ENCODE assay signal across 30 mouse cellular contexts in genomic region chr12:106952621-106953020, GRCm38 (mm10).
DNase-seq lines count a peak whose midpoint lies in the region; ATAC-seq and TF ChIP-seq lines count a peak whose summit lies in the region.
"Had no signal": no experiment of that assay in that cellular context is flagged by ENCODE, and none has a peak within 500 bp of the region (broad histone marks: within the 10 kb centered on the region; RNA-seq: fewer than 3 reads in every experiment).

No protein-coding gene starts in this region.

- 80% methylated on average over 11 of the region's 11 CpGs for WGBS in forebrain, embryonic 14.5 days
- 90% methylated on average over 11 of the region's 11 CpGs for WGBS in forebrain, embryonic 11.5 days
- 52% methylated on average over 11 of the region's 11 CpGs for whole genome bisulfite sequencing in midbrain, embryonic 15.5 days

- H3K4me3 ChIP-seq in forebrain, embryonic 14.5 days (ENCODE audit: low read depth, low read length): no peak overlapping the region
- no peak overlapping the region for H3K4me3 ChIP-seq in forebrain, embryonic 11.5 days (ENCODE audit: low read depth, low read length)
- H3K4me3 ChIP-seq in layer of hippocampus, adult 2 months: no peak overlapping the region; the same call in 1 of the 2 replicates
- H3K4me3 ChIP-seq in midbrain, embryonic 15.5 days: no peak overlapping the region
- H3K4me3 ChIP-seq: gastrocnemius, adult 2 months; liver, embryonic 12.5 days; myocyte; neural tube, embryonic 12.5 days had no signal

- 0 out of 2 replicates have a peak overlapping the region, but pooled peaks have one; percentile 5 for H3K27ac ChIP-seq in forebrain, embryonic 14.5 days (ENCODE audit: low read depth, low read length)
- no peak overlapping the region for H3K27ac ChIP-seq in forebrain, embryonic 11.5 days (ENCODE audit: low read depth, low read length)
- H3K27ac ChIP-seq in layer of hippocampus, adult 2 months: peak overlapping the region; percentile 57
- H3K27ac ChIP-seq in midbrain, embryonic 15.5 days: 0 out of 2 replicates have a peak overlapping the region, but pooled peaks have one; percentile 16
- H3K27ac ChIP-seq: gastrocnemius, adult 2 months; liver, embryonic 12.5 days; macrophage; neural tube, embryonic 12.5 days had no signal

- TF ChIP-seq POLR2A in brain, embryonic 14.5 days (IDR thresholded peaks at IDR 0.05; ENCODE audit: borderline replicate concordance, extremely low read depth, insufficient read depth, insufficient read length, poor library complexity, severe bottlenecking): no peak

- H3K4me2 ChIP-seq in forebrain, embryonic 14.5 days (ENCODE audit: low read length): no peak overlapping the region
- no peak overlapping the region for H3K4me2 ChIP-seq in forebrain, embryonic 11.5 days (ENCODE audit: low read depth, low read length, severe bottlenecking)
- H3K4me2 ChIP-seq in midbrain, embryonic 15.5 days: no peak overlapping the region
- H3K4me2 ChIP-seq: heart, embryonic 11.5 days; liver, embryonic 12.5 days; neural tube, embryonic 12.5 days had no signal

- peaks cover 30% of the 10 kb centered on the region for H3K4me1 ChIP-seq in forebrain, embryonic 14.5 days (ENCODE audit: control insufficient read depth, insufficient read depth, low read length)
- H3K4me1 ChIP-seq in forebrain, embryonic 11.5 days (replicated peaks; ENCODE audit: control insufficient read depth, insufficient read depth, low read length): no peaks in the 10 kb centered on the region
- peaks cover 42% of the 10 kb centered on the region for H3K4me1 ChIP-seq in midbrain, embryonic 15.5 days
- H3K4me1 ChIP-seq: liver, embryonic 12.5 days had no signal

- no peaks in the 10 kb centered on the region for H3K9me3 ChIP-seq in forebrain, embryonic 14.5 days (replicated peaks; ENCODE audit: control insufficient read depth, low read length)
- H3K9me3 ChIP-seq in forebrain, embryonic 11.5 days (ENCODE audit: control insufficient read depth, low read length): no peaks in the 10 kb centered on the region; the same call in 1 of the 2 replicates
- H3K9me3 ChIP-seq in midbrain, embryonic 15.5 days: no peaks in the 10 kb centered on the region
- H3K9me3 ChIP-seq: liver, embryonic 12.5 days; neural tube, embryonic 12.5 days had no signal

- no peaks in the 10 kb centered on the region for H3K27me3 ChIP-seq in forebrain, embryonic 14.5 days (replicated peaks; ENCODE audit: control insufficient read depth, insufficient read depth, low read length)
- no peaks in the 10 kb centered on the region for H3K27me3 ChIP-seq in forebrain, embryonic 11.5 days (ENCODE audit: control insufficient read depth, insufficient read depth, low read length)
- no peaks in the 10 kb centered on the region for H3K27me3 ChIP-seq in midbrain, embryonic 15.5 days (replicated peaks)
- H3K27me3 ChIP-seq: liver, embryonic 12.5 days; neural tube, embryonic 12.5 days; Patski had no signal

- DNase-seq in forebrain, embryonic 14.5 days (ENCODE audit: low spot score): peak; percentile 55
- DNase-seq in forebrain, embryonic 11.5 days (ENCODE audit: low spot score): no peak
- DNase-seq in layer of hippocampus, adult 2 months (ENCODE audit: low spot score in 2 of 2): peak in 1 of 2 experiments; percentile 10
- DNase-seq in layer of hippocampus, postnatal 10 days (ENCODE audit: low spot score in 2 of 2): no peak
- DNase-seq in brain, embryonic 14.5 days (ENCODE audit: low read depth): peak; percentile 72
- DNase-seq in B cell, adult 2 months: no peak
- DNase-seq: adrenal gland, postnatal 25 days; cerebellum, adult 2 months; cerebellum, postnatal 25 days; gastrocnemius, adult 2 months; gastrocnemius, postnatal 36 days; heart, adult 18-20 months; heart, postnatal 4 days; kidney, adult 11 months; kidney, postnatal 14 days; layer of hippocampus, postnatal 36 days; left cerebral cortex, postnatal 4 days; liver, postnatal 0 days; lung, postnatal 10 days; right cerebral cortex, adult 18-20 months; spleen, adult 18-20 months; thymus, postnatal 14 days had no signal

- H3K9ac ChIP-seq in forebrain, embryonic 14.5 days (ENCODE audit: low read length): no peak overlapping the region
- H3K9ac ChIP-seq in forebrain, embryonic 11.5 days (ENCODE audit: low read length): no peak overlapping the region
- H3K9ac ChIP-seq in midbrain, embryonic 15.5 days: no peak overlapping the region
- H3K9ac ChIP-seq: liver, embryonic 12.5 days; liver, postnatal 0 days; neural tube, embryonic 12.5 days had no signal

- ATAC-seq in forebrain, embryonic 14.5 days: no peak
- no peak for ATAC-seq in forebrain, embryonic 11.5 days (replicated peaks; ENCODE audit: low FRiP score)
- no peak for ATAC-seq in midbrain, embryonic 15.5 days (replicated peaks)
- no peak for ATAC-seq in monocyte, adult 5-6 weeks (replicated peaks; ENCODE audit: insufficient number of reproducible peaks, low FRiP score, low TSS enrichment, poor library complexity, severe bottlenecking)
- ATAC-seq: liver, embryonic 12.5 days; liver, postnatal 0 days; Patski had no signal

- no peaks in the 10 kb centered on the region for H3K36me3 ChIP-seq in forebrain, embryonic 14.5 days (ENCODE audit: control insufficient read depth, insufficient read depth, low read length)
- H3K36me3 ChIP-seq in forebrain, embryonic 11.5 days (ENCODE audit: control insufficient read depth, insufficient read depth, low read length): no peaks in the 10 kb centered on the region
- H3K36me3 ChIP-seq in midbrain, embryonic 15.5 days (replicated peaks): no peaks in the 10 kb centered on the region
- H3K36me3 ChIP-seq: liver, embryonic 12.5 days; neural tube, embryonic 12.5 days had no signal

- TF ChIP-seq CTCF in layer of hippocampus, adult 2 months (conservative IDR thresholded peaks at IDR 0.05): no peak
- no peak for TF ChIP-seq CTCF in brain, embryonic 14.5 days (IDR thresholded peaks at IDR 0.05; ENCODE audit: borderline replicate concordance, extremely low read depth, insufficient read depth, insufficient read length)

Comparison
In these comparisons a context has a peak if more than half of its experiments do, and no peak if none do; other contexts are left out.
1. DNase-seq: peak in forebrain, embryonic 14.5 days (single experiment) and brain, embryonic 14.5 days (single experiment); none in forebrain, embryonic 11.5 days (single experiment), layer of hippocampus, postnatal 10 days (0 of 2) and B cell, adult 2 months (0 of 2).